Mouse (Mus musculus): ENCODE results near the gene Calhm6. TPM values are rescaled to one million over a fixed set of nuclear protein-coding genes. Genes with fewer than 3 reads are reported as not detected.
A peak's percentile ranks its signal among the peaks of the same experiment; 100 is the strongest.

Calhm6 gene
- polyA plus RNA-seq, 1 experiment from 2014 or later, result 1.3 TPM

DNA sequence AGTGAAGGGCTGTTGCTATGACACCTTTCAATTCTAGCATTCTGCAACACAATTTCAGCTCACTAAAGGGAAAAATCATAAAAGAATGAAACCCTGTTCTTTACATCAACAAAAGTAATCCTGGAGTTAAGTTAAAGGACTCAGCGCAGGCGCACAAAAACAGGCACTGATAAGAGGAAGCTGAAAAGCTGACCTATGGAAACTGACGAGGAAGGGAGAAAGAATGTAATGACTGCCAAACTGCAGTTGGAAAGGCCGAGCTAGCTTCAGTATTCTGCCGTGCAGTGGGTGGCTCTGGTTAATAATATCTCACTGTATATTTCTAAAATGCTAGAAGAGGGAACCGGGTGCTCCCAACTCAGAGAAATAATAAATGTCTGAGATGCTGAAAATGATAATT, 10.2 kb upstream of the Calhm6 start:
- Histone ChIP-seq H3K9ac (ENCODE audit: low read depth, low read length) (no peak overlapping the region), H3K27me3 (ENCODE audit: insufficient read depth, low read length) (no peaks in the 10 kb centered on the region), H3K36me3 (ENCODE audit: insufficient read depth, low read length) (no peaks in the 10 kb centered on the region), H3K9me3 (replicated peaks; ENCODE audit: low read length) (no peaks in the 10 kb centered on the region; the same call in 1 of the 2 replicates), H3K4me1 (replicated peaks; ENCODE audit: insufficient read depth, low read length) (no peaks in the 10 kb centered on the region), H3K27ac (no peak overlapping the region), H3K4me3 (replicated peaks; ENCODE audit: low read depth, low read length) (no peak overlapping the region), H3K4me2 (ENCODE audit: low read length) (no peak overlapping the region)
- no peak for TF ChIP-seq CTCF (IDR thresholded peaks at IDR 0.05; ENCODE audit: low read depth)
- DNase-seq (ENCODE audit: low spot score) (no peak), ATAC-seq (replicated peaks; ENCODE audit: low FRiP score, low read depth) (no peak)
- WGBS, result 66% methylated on average over 6 of the region's 6 CpGs

DNA sequence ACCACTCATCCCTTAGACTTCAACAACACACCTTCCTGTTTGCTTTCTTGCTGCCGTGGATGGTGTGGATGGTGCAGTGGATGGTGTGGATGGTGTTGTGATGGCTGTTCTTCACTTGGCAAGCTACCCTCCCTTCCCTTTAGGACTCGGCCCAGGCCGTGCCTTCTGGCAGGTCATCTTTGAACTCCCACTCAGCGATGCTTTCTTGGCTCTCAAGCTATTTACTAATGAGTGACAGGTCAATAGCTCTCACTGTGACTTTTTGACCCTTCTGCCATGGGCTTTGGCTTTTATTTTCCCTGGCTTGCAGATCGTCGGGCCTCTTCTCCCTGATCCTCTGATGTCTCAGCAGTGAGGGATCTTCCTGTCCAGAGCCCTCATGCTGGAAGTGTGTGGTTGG, 8.6 kb upstream of the Calhm6 start:
- H3K9me3 ChIP-seq (replicated peaks; ENCODE audit: low read length), result no peaks in the 10 kb centered on the region
- no peaks in the 10 kb centered on the region for H3K36me3 ChIP-seq (ENCODE audit: insufficient read depth, low read length)
- H3K27me3 ChIP-seq (ENCODE audit: insufficient read depth, low read length), result no peaks in the 10 kb centered on the region
- no peak; the same call in 1 of the 2 replicates for ATAC-seq (replicated peaks; ENCODE audit: low FRiP score, low read depth)
- DNase-seq (ENCODE audit: low spot score), result peak; percentile 5
- no peak for TF ChIP-seq CTCF (IDR thresholded peaks at IDR 0.05; ENCODE audit: low read depth)
- no peak overlapping the region for H3K4me3 ChIP-seq (replicated peaks; ENCODE audit: low read depth, low read length)
- no peak overlapping the region for H3K27ac ChIP-seq
- H3K4me1 ChIP-seq (replicated peaks; ENCODE audit: insufficient read depth, low read length), result no peaks in the 10 kb centered on the region
- 12% methylated on average over 6 of the region's 6 CpGs for WGBS
- no peak overlapping the region for H3K4me2 ChIP-seq (ENCODE audit: low read length)
- no peak overlapping the region for H3K9ac ChIP-seq (ENCODE audit: low read depth, low read length)

DNA sequence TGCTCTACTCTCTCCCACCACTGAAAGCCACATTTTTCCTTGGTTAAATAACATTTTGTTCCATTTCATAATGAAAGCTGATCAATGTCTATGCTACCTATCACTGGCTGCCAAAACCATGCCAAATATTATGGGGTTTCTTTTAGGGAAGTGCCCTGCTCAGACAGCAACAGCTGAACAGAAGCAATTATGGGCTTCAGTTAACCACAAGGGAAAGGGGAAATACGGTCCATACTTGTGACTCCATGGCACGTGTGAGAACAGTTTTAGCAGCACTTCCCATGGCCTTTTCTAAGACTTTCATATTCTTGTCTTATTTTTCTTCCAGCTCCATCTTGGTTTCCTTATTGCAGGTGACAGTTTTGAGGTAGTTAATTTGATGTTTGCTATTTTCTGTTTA, 3.6 kb upstream of the Calhm6 start:
- 82% methylated on average over 2 of the region's 2 CpGs for WGBS
- TF ChIP-seq CTCF (IDR thresholded peaks at IDR 0.05; ENCODE audit: low read depth), result no peak
- H3K4me2 ChIP-seq (ENCODE audit: low read length), result no peak overlapping the region
- no peaks in the 10 kb centered on the region for H3K36me3 ChIP-seq (ENCODE audit: insufficient read depth, low read length)
- no peak overlapping the region for H3K9ac ChIP-seq (ENCODE audit: low read depth, low read length)
- no peak for ATAC-seq (replicated peaks; ENCODE audit: low FRiP score, low read depth)
- no peak overlapping the region for H3K4me3 ChIP-seq (replicated peaks; ENCODE audit: low read depth, low read length)
- H3K4me1 ChIP-seq (replicated peaks; ENCODE audit: insufficient read depth, low read length), result peaks cover 4% of the 10 kb centered on the region; the same call in 1 of the 2 replicates
- DNase-seq (ENCODE audit: low spot score), result no peak
- no peaks in the 10 kb centered on the region for H3K27me3 ChIP-seq (ENCODE audit: insufficient read depth, low read length)
- no peak overlapping the region for H3K27ac ChIP-seq
- no peaks in the 10 kb centered on the region for H3K9me3 ChIP-seq (replicated peaks; ENCODE audit: low read length)

DNA sequence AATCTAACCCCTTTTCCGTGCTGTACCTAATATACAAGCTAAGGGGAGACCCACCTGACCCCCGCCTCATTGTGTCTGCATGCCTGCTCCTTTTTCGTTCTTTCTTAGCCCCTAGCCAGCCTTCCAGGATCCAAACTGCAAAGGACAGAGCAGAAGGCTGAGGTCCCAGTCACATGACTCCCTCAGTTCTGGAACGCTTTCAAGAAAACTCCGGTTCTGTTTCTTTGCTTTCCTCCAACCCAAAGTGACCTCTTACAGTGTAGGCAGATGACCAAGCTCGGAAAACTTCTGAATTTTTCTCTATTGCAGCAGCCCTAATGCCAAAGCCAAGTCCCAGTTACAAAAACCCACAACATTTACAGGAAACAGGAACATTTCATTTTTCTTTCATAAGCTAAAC, 607 bp upstream of the Calhm6 start:
- Histone ChIP-seq H3K4me3 (replicated peaks; ENCODE audit: low read depth, low read length) (no peak overlapping the region), H3K9ac (ENCODE audit: low read depth, low read length) (no peak overlapping the region), H3K4me1 (replicated peaks; ENCODE audit: insufficient read depth, low read length) (peaks cover 4% of the 10 kb centered on the region; the same call in 1 of the 2 replicates), H3K4me2 (ENCODE audit: low read length) (no peak overlapping the region), H3K9me3 (replicated peaks; ENCODE audit: low read length) (no peaks in the 10 kb centered on the region), H3K27me3 (ENCODE audit: insufficient read depth, low read length) (no peaks in the 10 kb centered on the region), H3K27ac (no peak overlapping the region), H3K36me3 (ENCODE audit: insufficient read depth, low read length) (no peaks in the 10 kb centered on the region)
- DNase-seq (ENCODE audit: low spot score), result peak; percentile 19
- no peak for TF ChIP-seq CTCF (IDR thresholded peaks at IDR 0.05; ENCODE audit: low read depth)
- no peak for ATAC-seq (replicated peaks; ENCODE audit: low FRiP score, low read depth)
- 66% methylated on average over 6 of the region's 6 CpGs for WGBS

DNA sequence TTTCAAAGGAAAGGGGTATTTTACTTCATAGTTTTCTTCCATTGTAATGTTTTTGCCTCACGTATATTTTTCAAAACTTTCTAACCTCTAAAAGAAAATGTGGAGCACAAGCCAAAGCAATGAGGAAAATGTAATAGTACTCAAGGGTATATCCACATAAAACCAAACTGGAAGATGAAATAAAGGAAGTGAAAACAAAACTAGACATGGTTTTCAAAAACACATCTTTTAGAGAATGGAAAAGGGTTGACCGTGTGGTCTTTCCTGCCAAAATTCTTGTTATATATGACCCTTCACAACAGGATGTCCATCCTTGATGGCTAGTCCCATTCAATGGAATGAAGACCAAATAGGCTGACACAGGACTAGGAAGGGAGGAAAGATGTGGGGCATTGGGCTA, 9.4 kb downstream of the Calhm6 start:
- H3K9ac ChIP-seq (ENCODE audit: low read depth, low read length), result no peak overlapping the region
- DNase-seq (ENCODE audit: low spot score) (no peak), ATAC-seq (replicated peaks; ENCODE audit: low FRiP score, low read depth) (no peak)
- no peak overlapping the region for H3K4me3 ChIP-seq (replicated peaks; ENCODE audit: low read depth, low read length)
- no peaks in the 10 kb centered on the region for H3K36me3 ChIP-seq (ENCODE audit: insufficient read depth, low read length)
- no peak overlapping the region for H3K27ac ChIP-seq
- 81% methylated on average over 2 of the region's 2 CpGs for WGBS
- no peak for TF ChIP-seq CTCF (IDR thresholded peaks at IDR 0.05; ENCODE audit: low read depth)
- H3K27me3 ChIP-seq (ENCODE audit: insufficient read depth, low read length), result no peaks in the 10 kb centered on the region
- no peaks in the 10 kb centered on the region for H3K4me1 ChIP-seq (replicated peaks; ENCODE audit: insufficient read depth, low read length)
- no peaks in the 10 kb centered on the region for H3K9me3 ChIP-seq (replicated peaks; ENCODE audit: low read length)
- H3K4me2 ChIP-seq (ENCODE audit: low read length), result no peak overlapping the region

DNA sequence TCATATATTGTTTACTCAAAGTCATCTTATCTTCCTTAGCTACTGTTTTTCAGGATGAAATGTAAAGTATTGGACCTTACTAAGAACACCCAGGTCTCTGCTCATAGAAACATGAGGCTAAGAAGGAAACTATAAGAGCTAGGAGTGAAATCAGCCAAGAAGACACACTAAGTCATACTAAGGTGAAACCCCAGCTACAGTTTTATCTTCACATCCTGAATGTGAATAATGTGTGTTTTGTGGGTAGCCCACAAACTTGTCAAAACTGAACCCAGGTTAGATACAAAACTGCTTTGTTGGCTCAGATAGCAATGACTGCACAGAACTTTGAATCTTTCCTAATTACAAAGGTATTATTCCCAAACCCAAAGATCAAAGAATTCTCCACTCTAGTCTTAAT, 10.0 kb downstream of the Calhm6 start:
- no peak overlapping the region for H3K4me3 ChIP-seq (replicated peaks; ENCODE audit: low read depth, low read length)
- H3K4me2 ChIP-seq (ENCODE audit: low read length), result no peak overlapping the region
- H3K27me3 ChIP-seq (ENCODE audit: insufficient read depth, low read length), result no peaks in the 10 kb centered on the region
- H3K4me1 ChIP-seq (replicated peaks; ENCODE audit: insufficient read depth, low read length), result no peaks in the 10 kb centered on the region
- DNase-seq (ENCODE audit: low spot score) (no peak), ATAC-seq (replicated peaks; ENCODE audit: low FRiP score, low read depth) (no peak)
- no peak for TF ChIP-seq CTCF (IDR thresholded peaks at IDR 0.05; ENCODE audit: low read depth)
- no peaks in the 10 kb centered on the region for H3K9me3 ChIP-seq (replicated peaks; ENCODE audit: low read length)
- no peak overlapping the region for H3K9ac ChIP-seq (ENCODE audit: low read depth, low read length)
- H3K27ac ChIP-seq, result no peak overlapping the region
- no peaks in the 10 kb centered on the region for H3K36me3 ChIP-seq (ENCODE audit: insufficient read depth, low read length)

DNA sequence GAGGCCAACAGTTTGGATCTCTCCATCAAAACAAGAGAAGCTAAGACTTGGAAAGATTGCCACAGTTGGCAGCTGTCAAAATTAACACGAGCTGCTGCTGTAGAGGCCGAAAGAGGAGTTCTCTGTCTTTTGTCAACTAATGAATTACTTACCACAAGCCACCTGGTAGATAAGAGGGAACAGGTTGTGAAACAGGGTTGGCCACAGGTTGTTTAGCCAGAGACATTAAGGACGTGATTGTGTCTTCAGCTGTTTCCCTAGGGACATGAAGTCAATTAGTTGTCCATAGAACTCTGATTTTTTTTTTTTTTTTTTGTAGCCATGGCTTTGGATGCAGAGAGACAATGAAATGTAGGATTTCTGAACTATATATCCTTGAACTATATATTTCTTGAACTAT, 10.7 kb downstream of the Calhm6 start:
- H3K9ac ChIP-seq (ENCODE audit: low read depth, low read length), result no peak overlapping the region
- TF ChIP-seq CTCF (IDR thresholded peaks at IDR 0.05; ENCODE audit: low read depth), result no peak
- H3K4me2 ChIP-seq (ENCODE audit: low read length), result no peak overlapping the region
- no peak overlapping the region for H3K4me3 ChIP-seq (replicated peaks; ENCODE audit: low read depth, low read length)
- ATAC-seq (replicated peaks; ENCODE audit: low FRiP score, low read depth) (no peak), DNase-seq (ENCODE audit: low spot score) (no peak)
- H3K36me3 ChIP-seq (ENCODE audit: insufficient read depth, low read length), result no peaks in the 10 kb centered on the region
- no peaks in the 10 kb centered on the region for H3K27me3 ChIP-seq (ENCODE audit: insufficient read depth, low read length)
- WGBS, result 50% methylated on average over 3 of the region's 3 CpGs
- H3K4me1 ChIP-seq (replicated peaks; ENCODE audit: insufficient read depth, low read length), result no peaks in the 10 kb centered on the region
- H3K27ac ChIP-seq, result no peak overlapping the region
- no peaks in the 10 kb centered on the region for H3K9me3 ChIP-seq (replicated peaks; ENCODE audit: low read length)

Data from kidney, postnatal 0 days (tissue).